Mouse (Mus musculus): Measurements from ENCODE around the gene Rheb.
"Not testable (repeated sequence)": the region's sequence is repeated elsewhere in the genome, so short reads cannot be mapped to it uniquely, and the experiment has no call there.

The Rheb gene

GRCm38 (mm10) chr5:24841662-24842273, 656 bp downstream of the Rheb start:
- peak; percentile 52 to 55 for DNase-seq (ENCODE audit: low spot score in 2 of 2)

GRCm38 (mm10) chr5:24840975-24841431, 1.4 kb downstream of the Rheb start:
- DNase-seq (ENCODE audit: low spot score in 2 of 2), result no peak

- peak in 1 of 2 experiments; percentile 34 for DNase-seq (ENCODE audit: low spot score in 2 of 2)
Observed at GRCm38 (mm10) chr5:24834491-24834890, 7.9 kb downstream of the Rheb start.

GRCm38 (mm10) chr5:24831912-24832311, 10.5 kb downstream of the Rheb start:
- no peak for DNase-seq (ENCODE audit: low spot score in 2 of 2)

GRCm38 (mm10) chr5:24828446-24828845, 14.0 kb downstream of the Rheb start:
- no peak for DNase-seq (ENCODE audit: low spot score in 2 of 2)

GRCm38 (mm10) chr5:24827173-24827572, 15.3 kb downstream of the Rheb start:
- DNase-seq (ENCODE audit: low spot score in 2 of 2), result no peak

- no peak for DNase-seq (ENCODE audit: low spot score in 2 of 2)
Observed at GRCm38 (mm10) chr5:24826056-24826770, 16.2 kb downstream of the Rheb start.

- DNase-seq (ENCODE audit: low spot score in 2 of 2), result no peak
Observed at GRCm38 (mm10) chr5:24825365-24826055, 16.9 kb downstream of the Rheb start.

- DNase-seq (ENCODE audit: low spot score in 2 of 2), result no peak
Observed at GRCm38 (mm10) chr5:24823864-24824405, 18.5 kb downstream of the Rheb start.

GRCm38 (mm10) chr5:24822781-24823180, 19.6 kb downstream of the Rheb start:
- no peak for DNase-seq (ENCODE audit: low spot score in 2 of 2)

- not testable (repeated sequence) for DNase-seq (ENCODE audit: low spot score in 2 of 2)
Observed at GRCm38 (mm10) chr5:24822231-24822630, 20.2 kb downstream of the Rheb start.

GRCm38 (mm10) chr5:24821403-24821841, 21.0 kb downstream of the Rheb start:
- DNase-seq (ENCODE audit: low spot score in 2 of 2), result no peak

GRCm38 (mm10) chr5:24820627-24821026, 21.8 kb downstream of the Rheb start:
- DNase-seq (ENCODE audit: low spot score in 2 of 2), result no peak

- no peak for DNase-seq (ENCODE audit: low spot score in 2 of 2)
Observed at GRCm38 (mm10) chr5:24817191-24817590, 25.2 kb downstream of the Rheb start.

GRCm38 (mm10) chr5:24813946-24814345, 28.5 kb downstream of the Rheb start:
- DNase-seq (ENCODE audit: low spot score in 2 of 2), result no peak

- DNase-seq (ENCODE audit: low spot score in 2 of 2), result no peak
Observed at GRCm38 (mm10) chr5:24813005-24813404, 29.4 kb downstream of the Rheb start.

- DNase-seq (ENCODE audit: low spot score in 2 of 2), result no peak
Observed at GRCm38 (mm10) chr5:24805222-24805621, 37.2 kb downstream of the Rheb start.

GRCm38 (mm10) chr5:24804661-24805060, 37.8 kb downstream of the Rheb start:
- DNase-seq (ENCODE audit: low spot score in 2 of 2), result no peak

- no peak for DNase-seq (ENCODE audit: low spot score in 2 of 2)
Observed at GRCm38 (mm10) chr5:24801841-24802624, 40.4 kb downstream of the Rheb start.

- no peak for DNase-seq (ENCODE audit: low spot score in 2 of 2)
Observed at GRCm38 (mm10) chr5:24800416-24800815, 42.0 kb downstream of the Rheb start.

GRCm38 (mm10) chr5:24798639-24799038, 43.8 kb downstream of the Rheb start:
- no peak for DNase-seq (ENCODE audit: low spot score in 2 of 2)

GRCm38 (mm10) chr5:24797858-24798257, 44.6 kb downstream of the Rheb start:
- DNase-seq (ENCODE audit: low spot score in 2 of 2), result no peak
